Mouse (Mus musculus): ENCODE measurements around the gene Lman1l. TPM values are rescaled to one million over a fixed set of nuclear protein-coding genes. Genes with fewer than 3 reads are reported as not detected.

Gene Lman1l
- polyA plus RNA-seq, 1 experiment from 2014 or later, result not detected

GRCm38 (mm10) chr9:57590726-57591125 is 29.8 kb downstream of the Lman1l start:
- H3K9ac ChIP-seq, result no peak overlapping the region
- no peak overlapping the region for H3K4me3 ChIP-seq
- peak overlapping the region; percentile 73; the same call in 1 of the 2 replicates for H3K4me2 ChIP-seq
- WGBS, result 37% methylated on average over 5 of the region's 5 CpGs
- H3K27ac ChIP-seq, result no peak overlapping the region
- peaks cover 15% of the 10 kb centered on the region for H3K4me1 ChIP-seq
- peaks cover 15% of the 10 kb centered on the region for H3K36me3 ChIP-seq (replicated peaks)
- no peaks in the 10 kb centered on the region for H3K27me3 ChIP-seq (replicated peaks)
- ATAC-seq (replicated peaks), result no peak
- H3K9me3 ChIP-seq, result no peaks in the 10 kb centered on the region

- Histone ChIP-seq H3K4me3 (peak within 1 kb of the TSS; percentile 54), H3K27me3 (replicated peaks) (no peaks in the 10 kb centered on the region), H3K9ac (peak within 1 kb of the TSS; percentile 71), H3K4me1 (peaks cover 15% of the 10 kb centered on the region), H3K4me2 (peak within 1 kb of the TSS; percentile 73), H3K9me3 (no peaks in the 10 kb centered on the region), H3K27ac (peak within 1 kb of the TSS; percentile 73), H3K36me3 (replicated peaks) (peaks cover 9% of the 10 kb centered on the region; the same call in 1 of the 2 replicates)
- under 1% methylated on average over 58 of the region's 58 CpGs for WGBS
- peak; percentile 90 for ATAC-seq (replicated peaks)
These were observed 31.1 kb downstream of the Lman1l start, which contains the start of gene Ulk3 for GRCm38 (mm10) chr9:57589224-57590126. Gene Ulk3 (plus strand): TSS chr9:57589452.

- ATAC-seq (replicated peaks), result no peak
- Histone ChIP-seq H3K27ac (no peak overlapping the region), H3K4me1 (peaks cover 8% of the 10 kb centered on the region), H3K27me3 (replicated peaks) (no peaks in the 10 kb centered on the region), H3K4me2 (no peak overlapping the region), H3K9ac (no peak overlapping the region), H3K36me3 (replicated peaks) (peaks cover 28% of the 10 kb centered on the region), H3K9me3 (no peaks in the 10 kb centered on the region), H3K4me3 (no peak overlapping the region)
- WGBS, result 93% methylated on average over 3 of the region's 3 CpGs
These were observed 35.6 kb downstream of the Lman1l start for GRCm38 (mm10) chr9:57584991-57585390.

- H3K27ac ChIP-seq, result no peak overlapping the region
- H3K4me3 ChIP-seq, result no peak overlapping the region
- no peak overlapping the region for H3K4me2 ChIP-seq
- no peaks in the 10 kb centered on the region for H3K9me3 ChIP-seq
- H3K27me3 ChIP-seq (replicated peaks), result no peaks in the 10 kb centered on the region
- WGBS, result 91% methylated on average over 6 of the region's 6 CpGs
- H3K4me1 ChIP-seq, result no peaks in the 10 kb centered on the region
- no peak overlapping the region for H3K9ac ChIP-seq
- ATAC-seq (replicated peaks), result no peak
- H3K36me3 ChIP-seq (replicated peaks), result peaks cover 40% of the 10 kb centered on the region
These were observed 43.3 kb downstream of the Lman1l start for GRCm38 (mm10) chr9:57577144-57577849.

- no peaks in the 10 kb centered on the region for H3K27me3 ChIP-seq (replicated peaks)
- no peak for ATAC-seq (replicated peaks)
- no peak overlapping the region for H3K4me3 ChIP-seq
- no peaks in the 10 kb centered on the region for H3K9me3 ChIP-seq
- H3K9ac ChIP-seq, result no peak overlapping the region
- no peak overlapping the region for H3K4me2 ChIP-seq
- H3K4me1 ChIP-seq, result no peaks in the 10 kb centered on the region
- no peak overlapping the region for H3K27ac ChIP-seq
- 81% methylated on average over 3 of the region's 3 CpGs for WGBS
- peaks cover 30% of the 10 kb centered on the region for H3K36me3 ChIP-seq (replicated peaks)
These were observed 45.0 kb downstream of the Lman1l start for GRCm38 (mm10) chr9:57575577-57575976.

GRCm38 (mm10) chr9:57574397-57574796 is 46.2 kb downstream of the Lman1l start:
- Histone ChIP-seq H3K9me3 (no peaks in the 10 kb centered on the region), H3K4me2 (no peak overlapping the region), H3K9ac (no peak overlapping the region), H3K27me3 (replicated peaks) (no peaks in the 10 kb centered on the region), H3K4me1 (no peaks in the 10 kb centered on the region), H3K27ac (no peak overlapping the region), H3K4me3 (no peak overlapping the region), H3K36me3 (replicated peaks) (peaks cover 26% of the 10 kb centered on the region; the same call in 1 of the 2 replicates)
- ATAC-seq (replicated peaks), result no peak

- H3K9ac ChIP-seq, result no peak overlapping the region
- no peak overlapping the region for H3K4me2 ChIP-seq
- H3K9me3 ChIP-seq, result no peaks in the 10 kb centered on the region
- no peaks in the 10 kb centered on the region for H3K27me3 ChIP-seq (replicated peaks)
- ATAC-seq (replicated peaks), result no peak
- H3K4me3 ChIP-seq, result no peak overlapping the region
- 96% methylated on average over 6 of the region's 6 CpGs for WGBS
- H3K27ac ChIP-seq, result no peak overlapping the region
- H3K4me1 ChIP-seq, result 0 out of 2 replicates have a peak, but pooled peaks cover 5% of the 10 kb centered on the region
- 0 out of 2 replicates have a peak, but pooled peaks cover 12% of the 10 kb centered on the region for H3K36me3 ChIP-seq (replicated peaks)
These were observed 52.1 kb downstream of the Lman1l start for GRCm38 (mm10) chr9:57568500-57568899.

GRCm38 (mm10) chr9:57566846-57567245 is 53.7 kb downstream of the Lman1l start:
- no peak overlapping the region for H3K9ac ChIP-seq
- no peaks in the 10 kb centered on the region for H3K27me3 ChIP-seq (replicated peaks)
- no peak overlapping the region for H3K4me3 ChIP-seq
- H3K36me3 ChIP-seq (replicated peaks), result 0 out of 2 replicates have a peak, but pooled peaks cover 12% of the 10 kb centered on the region
- no peaks in the 10 kb centered on the region for H3K9me3 ChIP-seq
- H3K4me2 ChIP-seq, result no peak overlapping the region
- H3K4me1 ChIP-seq, result peaks cover 19% of the 10 kb centered on the region
- ATAC-seq (replicated peaks), result no peak
- WGBS, result 68% methylated on average over 8 of the region's 8 CpGs
- H3K27ac ChIP-seq, result no peak overlapping the region

- peaks cover 27% of the 10 kb centered on the region for H3K4me1 ChIP-seq
- no peaks in the 10 kb centered on the region for H3K27me3 ChIP-seq (replicated peaks)
- 55% methylated on average over 10 of the region's 10 CpGs for WGBS
- H3K27ac ChIP-seq, result peak overlapping the region; percentile 51; the same call in 1 of the 2 replicates
- no peak overlapping the region for H3K9ac ChIP-seq
- ATAC-seq (replicated peaks), result no peak
- H3K9me3 ChIP-seq, result no peaks in the 10 kb centered on the region
- 0 out of 2 replicates have a peak, but pooled peaks cover 6% of the 10 kb centered on the region for H3K36me3 ChIP-seq (replicated peaks)
- no peak overlapping the region for H3K4me2 ChIP-seq
- no peak overlapping the region for H3K4me3 ChIP-seq
These were observed 54.8 kb downstream of the Lman1l start for GRCm38 (mm10) chr9:57565741-57566221.

- H3K4me3 ChIP-seq, result no peak overlapping the region
- 0 out of 2 replicates have a peak, but pooled peaks cover 6% of the 10 kb centered on the region for H3K36me3 ChIP-seq (replicated peaks)
- H3K4me2 ChIP-seq, result no peak overlapping the region
- peaks cover 32% of the 10 kb centered on the region for H3K4me1 ChIP-seq
- no peaks in the 10 kb centered on the region for H3K27me3 ChIP-seq (replicated peaks)
- no peaks in the 10 kb centered on the region for H3K9me3 ChIP-seq
- ATAC-seq (replicated peaks), result no peak
- H3K9ac ChIP-seq, result no peak overlapping the region
- no peak overlapping the region for H3K27ac ChIP-seq
- WGBS, result 91% methylated on average over 6 of the region's 6 CpGs
These were observed 56.0 kb downstream of the Lman1l start for GRCm38 (mm10) chr9:57564609-57565008.

- no peak overlapping the region for H3K4me3 ChIP-seq
- H3K4me2 ChIP-seq, result no peak overlapping the region
- H3K4me1 ChIP-seq, result peaks cover 32% of the 10 kb centered on the region
- 81% methylated on average over 4 of the region's 4 CpGs for WGBS
- no peak overlapping the region for H3K9ac ChIP-seq
- ATAC-seq (replicated peaks), result no peak
- H3K9me3 ChIP-seq, result no peaks in the 10 kb centered on the region
- peaks cover 3% of the 10 kb centered on the region; the same call in 1 of the 2 replicates for H3K27me3 ChIP-seq (replicated peaks)
- H3K36me3 ChIP-seq (replicated peaks), result no peaks in the 10 kb centered on the region
- no peak overlapping the region for H3K27ac ChIP-seq
These were observed 57.6 kb downstream of the Lman1l start for GRCm38 (mm10) chr9:57562896-57563372.

GRCm38 (mm10) chr9:57561711-57562099 is 58.9 kb downstream of the Lman1l start:
- no peaks in the 10 kb centered on the region for H3K36me3 ChIP-seq (replicated peaks)
- peaks cover 3% of the 10 kb centered on the region; the same call in 1 of the 2 replicates for H3K27me3 ChIP-seq (replicated peaks)
- WGBS, result 80% methylated on average over 13 of the region's 13 CpGs
- H3K4me2 ChIP-seq, result peak overlapping the region; percentile 83
- no peak for ATAC-seq (replicated peaks)
- peak overlapping the region; percentile 74 for H3K4me3 ChIP-seq
- peaks cover 32% of the 10 kb centered on the region for H3K4me1 ChIP-seq
- no peak overlapping the region for H3K27ac ChIP-seq
- no peaks in the 10 kb centered on the region for H3K9me3 ChIP-seq
- 0 out of 2 replicates have a peak overlapping the region, but pooled peaks have one; percentile 4 for H3K9ac ChIP-seq

Data from midbrain, embryonic 15.5 days (tissue).